Mouse (Mus musculus) heart, postnatal 0 days (tissue): ENCODE data around the gene 9830107B12Rik.

Experiments
- CTCF ChIP-seq: IDR thresholded peaks from 2 replicates; pipeline ENCODE4 v1.5.1; 2016; ENCODE audit warnings: antibody characterized with exemption, control low read depth, low read depth
- EP300 ChIP-seq: IDR thresholded peaks from 2 replicates; pipeline ENCODE4 v1.6.1; 2016; ENCODE audit warnings: antibody characterized with exemption, low read depth

DNA sequence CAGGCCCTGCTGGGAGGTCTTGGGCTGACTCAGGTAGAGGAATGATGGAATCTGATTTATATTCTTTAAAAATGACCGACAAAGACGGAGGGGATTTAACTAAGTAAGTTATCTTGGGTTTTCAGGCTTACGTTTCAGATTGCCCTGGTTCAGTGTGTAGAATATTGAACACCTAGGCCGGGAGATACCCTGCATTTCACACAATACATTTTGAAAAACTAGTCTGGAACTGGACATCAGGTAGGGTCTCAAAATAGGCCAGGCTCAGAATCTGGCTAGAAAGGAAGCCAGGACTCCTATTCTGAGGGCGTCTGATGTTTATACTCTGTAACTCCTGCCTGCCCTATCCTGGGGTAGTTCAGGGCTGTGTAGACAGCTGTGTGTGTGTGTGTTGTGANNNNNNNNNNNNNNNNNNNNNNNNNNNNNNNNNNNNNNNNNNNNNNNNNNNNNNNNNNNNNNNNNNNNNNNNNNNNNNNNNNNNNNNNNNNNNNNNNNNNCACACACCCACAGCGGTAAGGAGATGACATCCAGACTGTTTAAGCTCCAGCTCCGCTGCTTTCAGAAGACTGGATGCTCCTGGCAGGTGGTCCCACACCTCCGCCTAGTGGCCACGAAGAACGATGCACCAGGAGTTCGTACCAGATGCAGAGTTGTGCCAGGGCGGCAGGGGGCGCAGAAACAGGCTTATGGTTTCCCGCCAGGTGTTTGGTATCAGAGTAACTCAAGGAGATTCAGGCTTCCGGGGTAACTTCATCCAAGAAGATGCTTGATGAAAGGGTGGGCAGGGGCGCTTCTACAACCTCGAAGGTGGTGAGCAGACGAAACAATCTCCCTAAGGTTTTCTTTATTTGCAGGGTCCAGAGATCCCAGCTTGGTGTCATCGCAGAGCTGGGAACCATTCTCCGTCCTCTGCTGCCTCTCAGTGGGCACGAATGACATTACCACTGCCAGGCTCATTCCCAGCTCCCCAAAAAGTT is 45.3 kb downstream of the 9830107B12Rik start:
- TF ChIP-seq CTCF (peak; percentile 98), EP300 (no peak)
